Mouse (Mus musculus): Measurements from ENCODE around the gene Ccdc188. TPM values are rescaled to one million over a fixed set of nuclear protein-coding genes. Genes with fewer than 3 reads are reported as not detected.

Gene Ccdc188
- polyA plus RNA-seq, 1 experiment from 2014 or later = not detected

DNA sequence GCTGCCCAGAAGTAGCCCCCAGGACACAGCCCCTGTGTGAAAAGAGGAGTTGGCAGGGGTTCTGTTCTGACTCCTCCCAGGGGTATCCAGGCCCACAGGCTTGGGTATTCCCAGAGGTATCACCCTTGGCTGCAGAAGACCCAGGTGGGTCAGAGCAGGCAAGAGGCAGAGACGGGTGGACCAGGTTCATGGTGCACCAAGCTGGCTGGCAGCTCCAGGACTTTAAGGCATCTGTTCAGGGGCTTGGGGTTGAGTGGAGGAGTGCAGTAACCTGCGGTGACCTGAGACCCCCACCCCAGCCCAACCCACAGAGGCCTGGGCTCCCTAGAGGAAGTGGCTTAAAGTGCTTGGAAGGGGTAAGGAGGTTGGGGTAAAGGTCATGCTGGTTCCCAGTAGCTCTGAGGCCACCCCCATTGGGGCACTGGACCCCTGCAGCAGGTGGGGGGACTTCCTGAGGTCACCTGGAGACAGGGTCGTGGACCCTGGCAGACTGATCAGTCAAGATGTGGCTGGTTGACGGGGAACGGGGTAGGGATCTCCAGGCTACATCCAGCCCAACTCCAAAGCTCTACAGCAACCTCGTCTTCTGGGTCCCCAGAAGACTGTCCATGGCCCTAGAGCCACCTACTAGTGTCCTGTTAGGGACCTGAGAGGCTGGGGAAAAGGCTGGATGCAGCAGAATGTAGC, 3.3 kb downstream of the Ccdc188 start:
- no peak for DNase-seq (ENCODE audit: low read depth, low spot score)
- in situ Hi-C loops (cut with MboI; ENCODE audit: low pct_unique_long_range_greater_than_20kb) = no loop called here
- H3K27me3 ChIP-seq = no peaks in the 10 kb centered on the region
- no peak for TF ChIP-seq CTCF (IDR thresholded peaks at IDR 0.05)
- ATAC-seq = no peak
- CTCF ChIA-PET = no interaction called here
- POLR2A ChIA-PET = no interaction called here

DNA sequence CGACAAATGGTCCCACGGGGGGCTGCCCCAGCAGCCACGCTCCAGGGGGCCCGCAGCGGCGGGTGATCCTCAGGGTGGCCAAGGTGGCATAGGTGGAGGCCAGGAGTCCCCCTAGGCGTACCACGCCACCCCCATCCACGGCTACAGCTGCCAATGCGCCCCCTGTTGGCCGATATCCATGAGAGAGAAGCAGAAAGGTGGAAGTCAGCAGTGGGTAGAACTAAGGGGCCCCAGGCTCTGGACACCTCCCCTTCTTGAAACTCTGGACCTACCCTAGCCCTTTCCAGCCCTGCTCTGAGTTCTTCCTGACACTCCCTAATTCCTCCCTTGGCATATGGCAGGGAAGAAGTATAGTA, 3.8 kb downstream of the Ccdc188 start:
- TF ChIP-seq CTCF (IDR thresholded peaks at IDR 0.05) = no peak
- in situ Hi-C loops (cut with MboI; ENCODE audit: low pct_unique_long_range_greater_than_20kb) = no loop called here
- ATAC-seq = no peak
- POLR2A ChIA-PET = no interaction called here
- CTCF ChIA-PET = no interaction called here
- no peaks in the 10 kb centered on the region for H3K27me3 ChIP-seq
- no peak for DNase-seq (ENCODE audit: low read depth, low spot score)

DNA sequence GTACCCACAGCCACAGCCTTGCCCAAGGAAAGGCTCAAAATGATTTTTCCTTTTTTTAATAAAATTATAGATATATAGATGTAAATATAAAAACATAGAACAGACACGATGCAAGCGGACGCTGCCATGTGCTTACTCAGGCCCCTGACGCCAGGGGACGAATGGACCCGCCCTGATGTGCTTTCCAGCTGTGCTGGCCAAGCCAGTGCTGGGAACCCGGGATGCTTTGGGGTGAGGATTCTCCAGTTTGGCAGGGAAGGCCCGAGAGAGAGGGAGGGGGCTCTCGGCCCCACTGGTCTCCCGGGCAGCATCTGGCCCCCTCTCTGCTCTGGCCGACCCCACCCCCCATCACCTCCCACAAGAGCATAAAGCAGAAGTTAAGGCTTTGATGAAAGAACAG, 4.5 kb downstream of the Ccdc188 start:
- ATAC-seq (no peak), DNase-seq (ENCODE audit: low read depth, low spot score) (no peak)
- in situ Hi-C loops (cut with MboI; ENCODE audit: low pct_unique_long_range_greater_than_20kb) = no loop called here
- POLR2A ChIA-PET = no interaction called here
- no peaks in the 10 kb centered on the region for H3K27me3 ChIP-seq
- TF ChIP-seq CTCF (IDR thresholded peaks at IDR 0.05) = no peak
- CTCF ChIA-PET = interaction anchor here (2.0 kb wide), 1 partner anchor 11 kb away, joined by 8 read pairs; no protein-coding TSS in a partner anchor

DNA sequence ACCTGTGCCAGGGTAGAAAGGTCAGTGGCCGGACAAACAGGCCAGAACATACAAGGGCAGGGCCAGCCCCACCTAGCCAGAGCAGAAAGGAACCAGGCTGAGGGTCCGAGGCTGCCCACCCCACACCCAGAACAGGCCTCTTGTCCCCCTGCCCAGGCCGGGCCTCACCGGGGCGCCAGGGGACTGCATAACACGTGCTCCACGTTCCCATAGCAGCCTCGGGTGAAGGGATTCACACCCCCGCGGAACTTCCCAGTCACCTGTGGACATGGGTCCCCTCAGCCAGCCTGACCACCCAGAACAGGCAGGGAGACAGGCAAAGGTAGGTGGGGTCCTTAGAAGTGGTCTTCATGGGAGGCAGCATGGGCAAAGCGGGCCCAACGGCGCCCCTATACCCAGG, 9.5 kb downstream of the Ccdc188 start:
- in situ Hi-C loops (cut with MboI; ENCODE audit: low pct_unique_long_range_greater_than_20kb) = no loop called here
- ATAC-seq = no peak
- CTCF ChIA-PET = no interaction called here
- H3K27me3 ChIP-seq = no peaks in the 10 kb centered on the region
- POLR2A ChIA-PET = no interaction called here
- no peak for TF ChIP-seq CTCF (IDR thresholded peaks at IDR 0.05)
- no peak for DNase-seq (ENCODE audit: low read depth, low spot score)

DNA sequence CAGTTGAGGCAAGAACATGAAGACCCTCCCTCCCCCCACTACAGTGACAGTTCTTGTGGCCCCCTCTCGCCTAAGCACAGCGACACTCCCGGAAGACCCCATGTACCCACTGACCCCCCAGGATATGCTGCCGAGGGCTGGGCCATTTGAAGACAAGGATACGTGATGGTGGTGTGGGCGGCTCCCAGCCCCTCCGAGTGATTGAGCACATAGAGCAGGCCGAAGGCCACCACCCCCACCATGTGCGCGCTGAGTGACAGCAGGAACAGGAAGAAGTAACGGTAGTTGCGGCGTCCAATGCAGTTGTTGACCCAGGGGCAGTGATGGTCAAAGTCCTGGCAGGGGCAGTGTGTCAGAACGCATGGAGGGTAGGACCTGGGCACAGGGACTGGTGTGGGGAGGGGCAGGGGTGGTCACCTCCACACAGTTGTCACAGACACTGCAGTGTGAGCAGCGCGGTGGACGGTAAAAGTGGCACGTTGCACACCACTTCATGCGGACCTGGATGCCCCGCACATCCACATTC, 10.3 kb downstream of the Ccdc188 start:
- in situ Hi-C loops (cut with MboI; ENCODE audit: low pct_unique_long_range_greater_than_20kb) = no loop called here

DNA sequence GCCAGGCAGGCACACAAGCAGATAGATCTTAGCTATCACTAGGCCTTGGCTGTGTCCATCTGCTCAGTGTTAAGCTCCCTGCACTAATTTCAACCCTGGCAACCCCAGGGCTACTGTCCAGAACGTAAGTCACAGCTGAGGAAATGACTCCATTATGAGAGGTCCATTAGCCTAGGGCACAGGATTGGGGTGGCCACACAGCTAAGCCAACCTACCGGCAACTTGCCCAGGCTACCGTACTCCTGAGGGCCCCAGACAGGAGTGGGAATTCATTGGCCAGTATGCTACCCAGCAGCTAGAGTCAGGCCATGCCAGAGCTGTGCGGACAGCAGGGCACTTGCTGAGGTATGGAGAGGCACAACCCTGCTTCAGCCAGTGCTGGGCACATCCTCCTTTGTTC, 11.2 kb downstream of the Ccdc188 start:
- in situ Hi-C loops (cut with MboI; ENCODE audit: low pct_unique_long_range_greater_than_20kb) = no loop called here
- ATAC-seq = no peak

More for the DNA sequence above, 10.3 kb downstream of the Ccdc188 start:
- no peak for TF ChIP-seq CTCF (IDR thresholded peaks at IDR 0.05)
- ChIA-PET CTCF (interaction anchor here (2.5 kb wide), 1 partner anchor 17 kb away, joined by 8 read pairs; no protein-coding TSS in a partner anchor), POLR2A (no interaction called here)
- no peak for ATAC-seq
- DNase-seq (ENCODE audit: low read depth, low spot score) = no peak
- no peaks in the 10 kb centered on the region for H3K27me3 ChIP-seq

DNA sequence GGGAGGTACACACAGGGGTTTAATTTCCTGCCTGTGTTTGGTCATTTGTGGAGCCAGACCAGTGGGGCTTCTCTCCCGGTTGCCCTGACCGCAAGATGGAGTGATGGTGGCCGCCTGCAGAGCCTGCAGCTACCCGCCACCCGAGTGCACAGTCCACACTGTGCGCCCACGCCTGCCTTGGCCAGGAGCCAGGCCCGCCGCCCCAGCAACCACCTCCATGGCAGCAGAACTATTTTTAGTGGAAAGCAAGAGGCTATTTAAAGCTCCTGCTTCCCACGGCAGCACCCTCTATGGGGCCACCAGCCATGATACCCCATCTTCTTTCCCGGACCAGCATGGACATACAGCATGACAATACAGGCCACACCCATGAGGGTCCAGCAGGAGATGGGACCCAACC, 11.9 kb downstream of the Ccdc188 start:
- ChIA-PET CTCF (interaction anchor here (1.1 to 2.5 kb wide), 2 partner anchors 10 to 19 kb away, joined by 3 to 8 read pairs; no protein-coding TSS in a partner anchor), POLR2A (interaction anchor here (1.2 kb wide), 1 partner anchor 10 kb away, joined by 3 read pairs; no protein-coding TSS in a partner anchor)
- no peaks in the 10 kb centered on the region for H3K27me3 ChIP-seq
- ATAC-seq = no peak
- no peak for TF ChIP-seq CTCF (IDR thresholded peaks at IDR 0.05)
- no peak for DNase-seq (ENCODE audit: low read depth, low spot score)
- in situ Hi-C loops (cut with MboI; ENCODE audit: low pct_unique_long_range_greater_than_20kb) = no loop called here

More for the DNA sequence above, 11.2 kb downstream of the Ccdc188 start:
- DNase-seq (ENCODE audit: low read depth, low spot score) = no peak
- no peaks in the 10 kb centered on the region for H3K27me3 ChIP-seq
- ChIA-PET CTCF (interaction anchor here (1.1 to 2.5 kb wide), 2 partner anchors 11 to 18 kb away, joined by 3 to 8 read pairs; no protein-coding TSS in a partner anchor), POLR2A (no interaction called here)
- no peak for TF ChIP-seq CTCF (IDR thresholded peaks at IDR 0.05)

DNA sequence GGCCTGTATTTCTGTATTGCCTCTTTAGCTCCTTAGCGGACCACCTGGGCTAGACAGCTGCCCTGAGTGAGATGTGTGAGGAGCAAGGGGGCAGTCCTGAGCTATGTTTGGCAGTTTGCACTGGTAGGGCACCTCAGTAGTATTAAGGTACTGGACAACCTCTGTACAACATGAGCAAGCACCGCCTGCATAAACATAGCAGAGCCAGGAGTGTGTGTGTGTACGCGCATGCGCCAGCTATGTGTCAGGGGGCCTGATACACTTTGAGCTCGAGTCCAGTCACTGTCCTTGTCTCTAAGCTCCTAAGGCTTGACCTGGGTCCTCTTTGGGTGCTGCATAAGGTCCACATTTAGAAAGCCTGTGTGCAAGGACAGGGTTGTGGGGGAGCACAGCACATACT, 12.9 kb downstream of the Ccdc188 start:
- CTCF ChIA-PET = interaction anchor here (2.5 kb wide), 1 partner anchor 20 kb away, joined by 8 read pairs; no protein-coding TSS in a partner anchor
- POLR2A ChIA-PET = interaction anchor here (0.5 to 1.2 kb wide), 2 partner anchors 9 to 309 kb away, joined by 3 read pairs; no protein-coding TSS in a partner anchor

DNA sequence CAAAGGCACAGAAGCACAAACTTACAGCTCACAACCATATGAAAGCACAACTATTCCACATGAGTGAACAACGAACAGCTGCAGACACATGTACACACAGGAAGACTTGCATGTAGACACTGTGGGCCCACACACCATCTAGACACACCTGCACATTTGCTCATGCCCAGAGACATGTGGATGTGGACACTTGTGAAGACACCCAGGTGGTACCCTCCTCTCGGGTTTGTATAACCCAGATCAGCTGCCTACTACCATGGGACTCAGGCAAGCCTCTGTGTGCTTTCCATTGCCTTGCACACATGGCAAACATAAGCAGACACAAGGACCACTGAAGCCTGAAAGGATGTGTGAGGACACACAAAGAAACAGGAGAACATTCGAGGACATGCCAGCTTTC, 13.4 kb downstream of the Ccdc188 start:
- TF ChIP-seq CTCF (IDR thresholded peaks at IDR 0.05) = no peak
- in situ Hi-C loops (cut with MboI; ENCODE audit: low pct_unique_long_range_greater_than_20kb) = no loop called here
- H3K27me3 ChIP-seq = no peaks in the 10 kb centered on the region
- POLR2A ChIA-PET = interaction anchor here (0.5 kb wide), 1 partner anchor 310 kb away, joined by 3 read pairs; no protein-coding TSS in a partner anchor
- DNase-seq (ENCODE audit: low read depth, low spot score) (no peak), ATAC-seq (no peak)
- CTCF ChIA-PET = no interaction called here

More for the DNA sequence above, 12.9 kb downstream of the Ccdc188 start:
- DNase-seq (ENCODE audit: low read depth, low spot score) (no peak), ATAC-seq (no peak)
- no peak for TF ChIP-seq CTCF (IDR thresholded peaks at IDR 0.05)
- in situ Hi-C loops (cut with MboI; ENCODE audit: low pct_unique_long_range_greater_than_20kb) = no loop called here
- no peaks in the 10 kb centered on the region for H3K27me3 ChIP-seq

DNA sequence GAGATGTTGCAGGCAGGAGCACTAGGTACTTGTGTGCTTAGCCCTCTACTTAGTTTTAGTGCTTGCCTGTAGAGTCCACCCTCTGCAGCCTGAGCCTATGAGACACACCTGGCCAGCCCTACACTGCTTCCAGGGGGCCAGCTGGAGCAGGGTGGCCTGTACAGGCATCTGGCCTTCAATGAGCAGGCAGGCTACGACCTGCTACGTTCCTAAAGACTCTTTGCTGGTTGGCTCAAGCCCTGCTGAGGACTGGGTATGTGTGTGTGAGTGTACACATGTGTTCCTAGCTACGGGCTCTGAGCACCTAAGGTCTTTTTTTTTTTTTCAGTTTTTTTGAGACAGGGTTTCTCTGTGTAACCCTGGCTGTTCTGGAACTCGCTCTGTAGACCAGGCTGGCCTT, 13.8 kb downstream of the Ccdc188 start:
- CTCF ChIA-PET = no interaction called here

DNA sequence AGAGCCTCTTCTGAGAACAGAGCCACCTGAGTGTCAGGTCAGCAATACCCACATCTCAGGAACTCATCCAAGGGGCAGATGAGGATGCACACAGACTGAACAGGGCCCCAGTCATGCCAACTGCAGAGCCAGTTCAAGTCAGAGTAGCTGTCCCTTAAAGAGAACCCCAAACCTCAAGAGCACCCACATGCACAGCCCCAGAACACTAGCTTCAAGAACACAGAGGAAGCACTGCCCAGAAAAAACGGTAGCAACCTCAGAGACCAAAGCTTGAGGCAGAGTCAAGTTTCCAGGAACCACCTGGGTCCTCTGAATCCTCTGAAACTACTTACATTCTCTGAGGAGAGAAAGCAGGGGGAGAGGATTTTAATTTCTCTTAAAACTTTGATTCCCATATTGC, 15.8 kb downstream of the Ccdc188 start:
- no peaks in the 10 kb centered on the region for H3K27me3 ChIP-seq
- DNase-seq (ENCODE audit: low read depth, low spot score) = no peak
- no peak for TF ChIP-seq CTCF (IDR thresholded peaks at IDR 0.05)
- ChIA-PET CTCF (no interaction called here), POLR2A (no interaction called here)
- no peak for ATAC-seq
- in situ Hi-C loops (cut with MboI; ENCODE audit: low pct_unique_long_range_greater_than_20kb) = no loop called here

More for the DNA sequence above, 13.8 kb downstream of the Ccdc188 start:
- POLR2A ChIA-PET = no interaction called here
- no peaks in the 10 kb centered on the region for H3K27me3 ChIP-seq
- ATAC-seq (no peak), DNase-seq (ENCODE audit: low read depth, low spot score) (no peak)
- TF ChIP-seq CTCF (IDR thresholded peaks at IDR 0.05) = no peak
- in situ Hi-C loops (cut with MboI; ENCODE audit: low pct_unique_long_range_greater_than_20kb) = no loop called here

All from Patski (cell line).